Mouse (Mus musculus) olfactory bulb, adult 2 months (tissue): ENCODE results near the gene Cmklr1. TPM values are rescaled to one million over a fixed set of nuclear protein-coding genes. Genes with fewer than 3 reads are reported as not detected.
A peak's percentile ranks its signal among the peaks of the same experiment; 100 is the strongest.
"Not testable (repeated sequence)": the region's sequence is repeated elsewhere in the genome, so short reads cannot be mapped to it uniquely, and the experiment has no call there.

Experiments
- H3K27ac ChIP-seq: fragments of 200-500 bp; 2 replicates; pipeline ENCODE4 v1.5.1; 2012; ENCODE audit warnings: low read depth, low read length; ENCODE audit not compliant: insufficient read depth
- H3K4me1 ChIP-seq: fragments of 200-500 bp; 2 replicates; pipeline ENCODE4 v1.6.1; 2012; ENCODE audit warnings: low read length; ENCODE audit not compliant: control insufficient read depth, insufficient read depth
- H3K4me3 ChIP-seq: fragments of 200-500 bp; 2 replicates; pipeline ENCODE4 v1.5.1; 2012; ENCODE audit warnings: mild to moderate bottlenecking, low read depth, low read length, moderate library complexity; ENCODE audit not compliant: insufficient read depth
- CTCF ChIP-seq: fragments of 200-500 bp; IDR thresholded peaks from 2 replicates; pipeline ENCODE4 v1.5.1; 2012; ENCODE audit warnings: low read depth, mild to moderate bottlenecking, low read length, moderate library complexity; ENCODE audit not compliant: insufficient read depth
- POLR2A ChIP-seq: fragments of 200-500 bp; IDR thresholded peaks from 2 replicates; pipeline ENCODE4 v1.6.1; 2012; ENCODE audit warnings: mild to moderate bottlenecking, low read depth, low read length, moderate library complexity; ENCODE audit not compliant: insufficient read depth
- WGBS: fragments of 180-500 bp; shearing (Covaris S2); methylation state at CpG from one replicate; pipeline ENCODE4 v1.1.7; 2018; 5-methylcytosine and 5-hydroxymethylcytosine counted together
- polyA plus RNA-seq: library from polyadenylated mRNA; stranded (reverse); fragments of >200 nt; gene quantifications from 2 replicates; pipeline ENCODE4 v1.2.4, GENCODE M21; 2012; ENCODE audit warnings: low replicate concordance; ENCODE audit not compliant: missing spikeins, insufficient read depth, insufficient read length

Gene Cmklr1
- polyA plus RNA-seq, 1 experiment: not detected

GRCm38 (mm10) chr5:113600803-113601202, 49.4 kb downstream of the Cmklr1 start:
- no peak overlapping the region for H3K4me3 ChIP-seq
- 69% methylated on average over 4 of the region's 4 CpGs for WGBS
- no peak overlapping the region for H3K27ac ChIP-seq

GRCm38 (mm10) chr5:113600181-113600580, 50.0 kb downstream of the Cmklr1 start:
- WGBS: 89% methylated on average over 3 of the region's 3 CpGs
- TF ChIP-seq POLR2A (no peak), CTCF (no peak)
- Histone ChIP-seq H3K4me3 (no peak overlapping the region), H3K4me1 (0 out of 2 replicates have a peak, but pooled peaks cover 2% of the 10 kb centered on the region), H3K27ac (no peak overlapping the region)

More at GRCm38 (mm10) chr5:113600803-113601202, 49.4 kb downstream of the Cmklr1 start:
- TF ChIP-seq CTCF: no peak
- TF ChIP-seq POLR2A: no peak
- 0 out of 2 replicates have a peak, but pooled peaks cover 2% of the 10 kb centered on the region for H3K4me1 ChIP-seq

GRCm38 (mm10) chr5:113596780-113597353, 53.4 kb downstream of the Cmklr1 start:
- Histone ChIP-seq H3K4me1 (peaks cover 26% of the 10 kb centered on the region), H3K27ac (no peak overlapping the region), H3K4me3 (no peak overlapping the region)
- WGBS: 72% methylated on average over 9 of the region's 9 CpGs
- TF ChIP-seq POLR2A (no peak), CTCF (no peak)

GRCm38 (mm10) chr5:113596252-113596651, 54.0 kb downstream of the Cmklr1 start:
- WGBS: 86% methylated on average over 9 of the region's 9 CpGs
- TF ChIP-seq POLR2A: no peak
- no peak for TF ChIP-seq CTCF
- Histone ChIP-seq H3K4me1 (peaks cover 31% of the 10 kb centered on the region), H3K27ac (no peak overlapping the region), H3K4me3 (no peak overlapping the region)

- 49% methylated on average over 6 of the region's 6 CpGs for WGBS
- no peak overlapping the region for H3K4me3 ChIP-seq
- TF ChIP-seq POLR2A (no peak), CTCF (no peak)
- no peak overlapping the region for H3K27ac ChIP-seq
- peaks cover 44% of the 10 kb centered on the region for H3K4me1 ChIP-seq
These were observed 56.1 kb downstream of the Cmklr1 start for GRCm38 (mm10) chr5:113593911-113594705.

GRCm38 (mm10) chr5:113591751-113592230, 58.4 kb downstream of the Cmklr1 start:
- H3K4me1 ChIP-seq: peaks cover 50% of the 10 kb centered on the region
- TF ChIP-seq POLR2A (no peak), CTCF (no peak)
- H3K27ac ChIP-seq: peak overlapping the region; percentile 95
- H3K4me3 ChIP-seq: no peak overlapping the region
- 7% methylated on average over 6 of the region's 6 CpGs for WGBS

- H3K4me3 ChIP-seq: no peak overlapping the region
- 22% methylated on average over 3 of the region's 3 CpGs for WGBS
- H3K27ac ChIP-seq: peak overlapping the region; percentile 95
- TF ChIP-seq POLR2A (no peak), CTCF (no peak)
- peaks cover 50% of the 10 kb centered on the region for H3K4me1 ChIP-seq
These were observed 59.1 kb downstream of the Cmklr1 start for GRCm38 (mm10) chr5:113591166-113591565.

GRCm38 (mm10) chr5:113590010-113590640, 60.1 kb downstream of the Cmklr1 start:
- no peak for TF ChIP-seq CTCF
- TF ChIP-seq POLR2A: no peak
- WGBS: 90% methylated on average over 5 of the region's 5 CpGs
- Histone ChIP-seq H3K4me1 (peaks cover 50% of the 10 kb centered on the region), H3K27ac (no peak overlapping the region), H3K4me3 (no peak overlapping the region)

GRCm38 (mm10) chr5:113586458-113586849, 63.8 kb downstream of the Cmklr1 start:
- 66% methylated on average over 5 of the region's 5 CpGs for WGBS
- peaks cover 23% of the 10 kb centered on the region for H3K4me1 ChIP-seq
- not testable (repeated sequence) for H3K4me3 ChIP-seq, H3K27ac ChIP-seq

GRCm38 (mm10) chr5:113585619-113586457, 64.4 kb downstream of the Cmklr1 start:
- H3K4me1 ChIP-seq: peaks cover 17% of the 10 kb centered on the region
- WGBS: 87% methylated on average over 17 of the region's 17 CpGs
- H3K4me3 ChIP-seq, H3K27ac ChIP-seq: not testable (repeated sequence)
